Mouse (Mus musculus) MEL (cell line): ENCODE measurements around the gene Prps1.

Experiments
- CHD1 ChIP-seq: IDR thresholded peaks from 2 replicates; pipeline ENCODE4 v1.6.1; 2012; ENCODE audit warnings: low read depth, mild to moderate bottlenecking, inconsistent platforms, low read length, improper control_type of control experiment
- E2F4 ChIP-seq: IDR thresholded peaks from 2 replicates; pipeline ENCODE4 v1.6.1; 2011; ENCODE audit warnings: low read depth, low read length, improper control_type of control experiment, borderline replicate concordance
- ELF1 ChIP-seq: IDR thresholded peaks from 2 replicates; pipeline ENCODE4 v1.6.1; 2014; ENCODE audit warnings: low read depth, mild to moderate bottlenecking, inconsistent platforms, low read length, improper control_type of control experiment, moderate library complexity
- EP300 ChIP-seq, 2 experiments: IDR thresholded peaks; 2 replicates each; pipeline ENCODE4 v1.6.1; 2011; ENCODE audit warnings: improper control_type of control experiment in 2 of 2, low read length in 2 of 2, low read depth in 1 of 2, mild to moderate bottlenecking in 1 of 2
- GATA1 ChIP-seq: IDR thresholded peaks from 2 replicates; pipeline ENCODE4 v1.6.1; 2011; ENCODE audit warnings: low read depth, low read length, improper control_type of control experiment
- HCFC1 ChIP-seq: IDR thresholded peaks from 2 replicates; pipeline ENCODE4 v1.6.1; 2012; ENCODE audit warnings: low read depth, mild to moderate bottlenecking, inconsistent platforms, low read length, improper control_type of control experiment, moderate library complexity
- KAT2A ChIP-seq: conservative IDR thresholded peaks from 2 replicates; pipeline ENCODE4 v1.6.1; 2012; ENCODE audit warnings: low read depth, low read length, improper control_type of control experiment, inconsistent platforms
- POLR2AphosphoS2 ChIP-seq: IDR thresholded peaks from 2 replicates; pipeline ENCODE4 v1.6.1; 2011; ENCODE audit warnings: low read length, improper control_type of control experiment
- SIN3A ChIP-seq: IDR thresholded peaks from 2 replicates; pipeline ENCODE4 v1.6.1; 2012; ENCODE audit warnings: low read length, improper control_type of control experiment, inconsistent platforms
- TBP ChIP-seq: IDR thresholded peaks from 2 replicates; pipeline ENCODE4 v1.8.0; 2011; ENCODE audit warnings: low read depth, low read length, improper control_type of control experiment
- TCF12 ChIP-seq: IDR thresholded peaks from 2 replicates; pipeline ENCODE4 v1.6.1; 2014; ENCODE audit warnings: low read depth, mild to moderate bottlenecking, inconsistent platforms, low read length, improper control_type of control experiment, moderate library complexity
- USF1 ChIP-seq: IDR thresholded peaks from 2 replicates; pipeline ENCODE4 v1.6.1; 2014; ENCODE audit warnings: low read depth, mild to moderate bottlenecking, inconsistent platforms, low read length, improper control_type of control experiment, moderate library complexity
- USF2 ChIP-seq, 2 experiments: IDR thresholded peaks; 2 replicates each; pipeline ENCODE4 v1.6.1; 2011 to 2012; ENCODE audit warnings: improper control_type of control experiment in 2 of 2, low read length in 2 of 2, borderline replicate concordance in 1 of 2, inconsistent platforms in 1 of 2, low read depth in 1 of 2, mild to moderate bottlenecking in 1 of 2; ENCODE audit not compliant: insufficient read depth in 1 of 2

DNA sequence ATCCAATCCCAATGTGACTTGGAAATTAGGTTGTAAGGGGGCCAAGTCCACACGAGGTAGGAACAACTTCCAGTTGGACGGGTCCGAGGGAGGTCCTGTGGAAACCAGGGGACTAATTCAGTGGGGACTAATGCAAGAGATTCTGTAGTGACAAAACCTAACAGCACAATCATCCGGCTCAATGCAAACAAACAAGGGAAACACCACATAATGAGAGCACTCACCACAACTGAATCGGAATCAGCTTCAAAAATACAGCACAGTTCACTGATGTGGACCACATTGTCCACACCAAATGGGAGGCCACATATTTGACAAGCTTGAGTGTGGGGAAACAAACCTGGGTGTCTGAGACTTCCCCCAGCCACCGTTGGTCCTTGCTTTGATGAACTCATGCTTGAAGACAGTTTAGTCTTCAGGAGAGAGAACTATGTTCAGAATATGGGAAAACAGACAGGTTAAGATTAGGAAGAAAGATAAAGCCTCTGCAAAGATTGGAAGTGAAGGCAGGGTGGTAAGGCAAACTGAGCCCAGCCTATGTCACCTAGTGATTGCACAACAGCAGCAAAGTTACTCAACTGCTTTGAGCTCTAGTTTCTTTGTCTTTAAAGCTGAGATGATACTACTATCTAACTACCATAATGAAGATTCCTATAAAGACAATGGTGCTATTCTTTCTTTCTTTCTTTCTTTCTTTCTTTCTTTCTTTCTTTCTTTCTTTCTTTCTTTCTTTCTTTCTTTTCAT lies 50.2 kb downstream of the Prps1 start:
- TF ChIP-seq USF1 (no peak), EP300 (IDR thresholded peaks at IDR 0.05; ENCODE audit: low read depth in 1 of 2, low read length in 2 of 2) (no peak), E2F4 (no peak), TBP (no peak), ELF1 (no peak), USF2 (IDR thresholded peaks at IDR 0.05; ENCODE audit: borderline replicate concordance in 1 of 2, insufficient read depth in 1 of 2, low read depth in 1 of 2, low read length in 2 of 2) (no peak), POLR2AphosphoS2 (no peak), SIN3A (no peak), HCFC1 (no peak), CHD1 (no peak), KAT2A (no peak), TCF12 (no peak), GATA1 (peak; percentile 24; the same call in 1 of the 2 replicates)
